ENCODE assay signal across 8 mouse cellular contexts in the genomic region with DNA sequence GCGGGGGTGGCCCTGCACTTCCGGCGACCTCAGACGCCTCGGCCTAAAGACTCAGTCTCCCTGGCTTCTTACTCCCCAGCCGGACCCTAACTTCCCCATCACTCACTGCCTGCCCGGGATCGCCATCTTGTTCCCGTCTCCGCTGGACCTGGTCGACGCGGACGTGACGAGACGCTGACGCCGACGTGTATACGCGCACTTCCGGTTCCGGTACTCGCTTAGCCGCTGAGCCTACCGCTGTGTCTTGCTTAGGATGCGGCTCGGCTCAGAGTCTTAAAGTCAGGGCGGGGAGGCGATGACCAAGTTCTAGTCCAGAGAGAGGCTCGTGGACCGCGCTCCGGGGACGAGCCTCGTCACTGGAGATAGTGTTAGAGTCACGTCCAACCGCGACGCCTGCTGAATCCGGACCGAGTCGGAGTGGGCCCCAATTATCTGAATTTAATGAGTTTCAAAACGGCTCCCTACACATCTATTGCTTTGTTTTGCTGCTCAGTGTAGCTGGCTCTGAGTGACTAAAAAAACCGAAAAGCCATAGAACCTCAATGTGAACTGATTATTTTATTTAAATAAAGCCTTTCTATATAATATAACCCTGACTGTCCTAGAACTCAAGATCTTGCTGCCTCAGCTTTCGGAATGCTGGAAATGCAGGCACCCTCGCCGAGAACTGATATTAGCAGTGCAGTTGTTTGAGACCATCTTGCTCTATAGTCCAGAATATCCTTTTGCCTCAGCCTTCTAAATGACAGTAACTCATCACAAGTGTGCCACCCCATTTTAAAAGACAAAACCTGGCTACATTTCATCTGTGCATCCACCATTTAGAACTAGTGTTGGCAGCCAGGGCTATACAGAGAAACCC. TPM values are rescaled to one million over a fixed set of nuclear protein-coding genes. Genes with fewer than 3 reads are reported as not detected.
DNase-seq lines count a peak whose midpoint lies in the region; ATAC-seq and TF ChIP-seq lines count a peak whose summit lies in the region.

A gene (minus strand): TSS at position 163 of the 862 bp plus-strand sequence.

- peak; percentile 97 for ATAC-seq in kidney, embryonic 15.5 days (replicated peaks; ENCODE audit: low FRiP score)
- peak; percentile 100 for ATAC-seq in monocyte, adult 5-6 weeks (replicated peaks; ENCODE audit: insufficient number of reproducible peaks, low FRiP score, low TSS enrichment, poor library complexity, severe bottlenecking)

- 4% methylated on average over 48 of the region's 48 CpGs for WGBS in heart, embryonic 10.5 days
- WGBS in kidney, embryonic 15.5 days: 4% methylated on average over 48 of the region's 48 CpGs

- TF ChIP-seq CTCF in bone marrow macrophage, adult 2 months (IDR thresholded peaks at IDR 0.05; ENCODE audit: low read depth, low read length): no peak
- TF ChIP-seq CTCF in embryonic fibroblast, embryonic 13.5 days (IDR thresholded peaks at IDR 0.05; ENCODE audit: borderline replicate concordance, insufficient read depth, low read length): no peak

- peak within 1 kb of the TSS; percentile 69 for H3K4me2 ChIP-seq in kidney, embryonic 15.5 days

- peak within 1 kb of the TSS; percentile 71 for H3K27ac ChIP-seq in bone marrow macrophage, adult 2 months (ENCODE audit: insufficient read depth, low read depth, low read length)
- H3K27ac ChIP-seq in embryonic fibroblast, embryonic 13.5 days (ENCODE audit: insufficient read depth, low read length): peak within 1 kb of the TSS; percentile 78
- H3K27ac ChIP-seq in heart, embryonic 10.5 days: peak within 1 kb of the TSS; percentile 96
- peak within 1 kb of the TSS; percentile 90 for H3K27ac ChIP-seq in kidney, embryonic 15.5 days

- peaks cover 4% of the 10 kb centered on the region; the same call in 1 of the 2 replicates for H3K4me1 ChIP-seq in bone marrow macrophage, adult 2 months (ENCODE audit: control insufficient read depth, insufficient read depth, low read length)
- no peaks in the 10 kb centered on the region for H3K4me1 ChIP-seq in embryonic fibroblast, embryonic 13.5 days (ENCODE audit: control insufficient read depth, insufficient read depth, low read length)
- 0 out of 2 replicates have a peak, but pooled peaks cover 3% of the 10 kb centered on the region for H3K4me1 ChIP-seq in heart, embryonic 10.5 days
- peaks cover 13% of the 10 kb centered on the region; the same call in 1 of the 2 replicates for H3K4me1 ChIP-seq in kidney, embryonic 15.5 days

- H3K27me3 ChIP-seq in heart, embryonic 10.5 days (ENCODE audit: insufficient read depth, poor library complexity, severe bottlenecking): peaks cover 17% of the 10 kb centered on the region; the same call in 1 of the 2 replicates
- H3K27me3 ChIP-seq in kidney, embryonic 15.5 days: peaks cover 16% of the 10 kb centered on the region

- H3K9ac ChIP-seq in kidney, embryonic 15.5 days: peak within 1 kb of the TSS; percentile 77

- H3K4me3 ChIP-seq in bone marrow macrophage, adult 2 months (ENCODE audit: insufficient read depth, low read length): peak within 1 kb of the TSS; percentile 69
- H3K4me3 ChIP-seq in embryonic fibroblast, embryonic 13.5 days (ENCODE audit: insufficient read depth, low read length): peak within 1 kb of the TSS; percentile 86
- H3K4me3 ChIP-seq in heart, embryonic 10.5 days: peak within 1 kb of the TSS; percentile 91
- H3K4me3 ChIP-seq in kidney, embryonic 15.5 days (replicated peaks): peak within 1 kb of the TSS; percentile 72

- peak; percentile 75; the same call in 1 of the 2 replicates for TF ChIP-seq POLR2A in bone marrow macrophage, adult 2 months (IDR thresholded peaks at IDR 0.05; ENCODE audit: borderline replicate concordance, low read depth, low read length)
- peak; percentile 98 for TF ChIP-seq POLR2A in embryonic fibroblast, embryonic 13.5 days (IDR thresholded peaks at IDR 0.05; ENCODE audit: low read depth, low read length)

- DNase-seq in A20 (ENCODE audit: low read depth, low spot score) (peak; percentile 95), liver (peak; percentile 91)
- peak; percentile 97 for DNase-seq in heart, embryonic 10.5 days (ENCODE audit: low spot score)
- DNase-seq in spleen, postnatal 4 days (ENCODE audit: low spot score in 2 of 2): peak; percentile 87 to 94

- H3K9me3 ChIP-seq in heart, embryonic 10.5 days: no peaks in the 10 kb centered on the region
- H3K9me3 ChIP-seq in kidney, embryonic 15.5 days (replicated peaks): no peaks in the 10 kb centered on the region

- peaks cover 28% of the 10 kb centered on the region for H3K36me3 ChIP-seq in heart, embryonic 10.5 days
- H3K36me3 ChIP-seq in kidney, embryonic 15.5 days: peaks cover 28% of the 10 kb centered on the region

RNA-seq across cellular contexts. Expression of the gene that starts here (rescaled TPM):
- 39.7 and 40.5 TPM in 2 replicates for polyA plus RNA-seq in bone marrow macrophage, adult 2 months (2012; ENCODE audit: insufficient read depth, insufficient read length, missing spikeins)
- 19.4 and 23.8 TPM in 2 replicates for polyA plus RNA-seq in embryonic fibroblast, embryonic 13.5 days (2011; ENCODE audit: insufficient read length, low read depth, missing spikeins)
- 42.5 and 51.3 TPM in 2 replicates for polyA plus RNA-seq in heart, embryonic 10.5 days (2016; fragmentation: Nextera tagmentation; extraction: Ambion mirVana)
- polyA plus RNA-seq in kidney, embryonic 15.5 days (2015; fragmentation: Nextera tagmentation; extraction: Ambion mirVana): 75.1 and 77.7 TPM in 2 replicates
- 38.3 to 53.1 TPM (median 43.4 TPM) in 3 replicates for total RNA-seq in monocyte, adult 5-6 weeks (2017)

Comparison
In these comparisons a context has a peak if more than half of its experiments do, and no peak if none do; other contexts are left out.
1. Peak in every context shown above with its lines: DNase-seq, ATAC-seq, H3K4me3 ChIP-seq and H3K27ac ChIP-seq.